In the genomic region with DNA sequence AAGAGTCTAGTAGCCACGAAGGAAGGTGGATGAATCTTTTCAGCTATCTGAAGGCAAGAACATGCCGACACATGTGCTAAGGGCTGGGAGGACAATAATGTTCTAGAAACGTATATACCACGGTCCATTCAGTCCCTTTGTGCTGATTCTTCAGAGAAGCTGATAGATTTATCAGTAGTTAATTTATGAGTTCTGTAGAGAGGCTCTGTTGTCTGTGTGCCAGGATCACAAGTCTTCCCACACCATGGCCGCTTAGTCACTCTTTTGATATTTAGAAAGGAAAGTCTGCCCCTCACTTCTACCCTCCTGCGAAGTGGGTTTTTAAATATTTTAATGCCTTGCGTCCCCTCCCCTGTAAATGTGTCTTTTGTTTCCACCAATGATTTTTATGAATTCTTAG, we compare ENCODE assay signal across 29 mouse cellular contexts.
A peak's percentile ranks its signal among the peaks of the same experiment; 100 is the strongest.
DNase-seq lines count a peak whose midpoint lies in the region; ATAC-seq and TF ChIP-seq lines count a peak whose summit lies in the region.
"Had no signal": no experiment of that assay in that cellular context is flagged by ENCODE, and none has a peak within 500 bp of the region (broad histone marks: within the 10 kb centered on the region; RNA-seq: fewer than 3 reads in every experiment).

No protein-coding gene starts in this region.

- peak; percentile 38 for DNase-seq in adrenal gland, adult 2 months
- DNase-seq in adrenal gland, adult 8-10 months: no peak
- DNase-seq in neural tube, embryonic 11.5 days (ENCODE audit: low spot score): no peak
- peak; percentile 13 for DNase-seq in adrenal gland, postnatal 14 days
- DNase-seq in layer of hippocampus, adult 8-10 months (ENCODE audit: low spot score in 2 of 2): no peak
- DNase-seq: B cell, adult 2 months; cerebellum, adult 11 months; cerebellum, adult 2 months; cerebellum, adult 9-11 months; cerebellum, postnatal 25 days; gastrocnemius, postnatal 25 days; heart, adult 18-20 months; heart, postnatal 10 days; heart, postnatal 36 days had no signal

- H3K9me3 ChIP-seq in neural tube, embryonic 11.5 days (ENCODE audit: control insufficient read depth, low read length): no peaks in the 10 kb centered on the region
- H3K9me3 ChIP-seq in neural tube, embryonic 15.5 days (replicated peaks): no peaks in the 10 kb centered on the region
- H3K9me3 ChIP-seq: embryonic facial prominence, embryonic 12.5 days; embryonic facial prominence, embryonic 15.5 days; forebrain, embryonic 12.5 days; forebrain, embryonic 15.5 days; G1E; heart, embryonic 12.5 days; heart, embryonic 15.5 days; hindbrain, embryonic 10.5 days; hindbrain, embryonic 13.5 days; intestine, embryonic 15.5 days had no signal

- H3K9ac ChIP-seq in neural tube, embryonic 11.5 days (ENCODE audit: low read length): no peak overlapping the region
- H3K9ac ChIP-seq in neural tube, embryonic 15.5 days (replicated peaks): no peak overlapping the region
- H3K9ac ChIP-seq: embryonic facial prominence, embryonic 12.5 days; embryonic facial prominence, embryonic 15.5 days; forebrain, embryonic 12.5 days; forebrain, embryonic 15.5 days; heart, embryonic 12.5 days; heart, embryonic 15.5 days; hindbrain, embryonic 13.5 days; intestine, embryonic 15.5 days had no signal

- H3K4me2 ChIP-seq in neural tube, embryonic 11.5 days (ENCODE audit: low read depth): no peak overlapping the region
- H3K4me2 ChIP-seq in neural tube, embryonic 15.5 days: no peak overlapping the region
- H3K4me2 ChIP-seq: embryonic facial prominence, embryonic 12.5 days; embryonic facial prominence, embryonic 15.5 days; forebrain, embryonic 12.5 days; forebrain, embryonic 15.5 days; heart, embryonic 12.5 days; heart, embryonic 15.5 days; hindbrain, embryonic 13.5 days; intestine, embryonic 15.5 days had no signal

- H3K4me1 ChIP-seq in neural tube, embryonic 11.5 days (ENCODE audit: control insufficient read depth, insufficient read depth, low read length): no peaks in the 10 kb centered on the region
- H3K4me1 ChIP-seq in neural tube, embryonic 15.5 days: no peaks in the 10 kb centered on the region
- H3K4me1 ChIP-seq in embryonic fibroblast, embryonic 13.5 days (ENCODE audit: control insufficient read depth, insufficient read depth, low read length): peaks cover 7% of the 10 kb centered on the region; the same call in 1 of the 2 replicates
- H3K4me1 ChIP-seq: embryonic facial prominence, embryonic 12.5 days; embryonic facial prominence, embryonic 15.5 days; forebrain, embryonic 12.5 days; forebrain, embryonic 15.5 days; heart, embryonic 12.5 days; heart, embryonic 15.5 days; hindbrain, embryonic 10.5 days; hindbrain, embryonic 13.5 days; intestine, embryonic 15.5 days had no signal

- no peak overlapping the region for H3K27ac ChIP-seq in neural tube, embryonic 11.5 days (ENCODE audit: low read depth, low read length)
- no peak overlapping the region for H3K27ac ChIP-seq in neural tube, embryonic 15.5 days (replicated peaks)
- peak overlapping the region; percentile 47; the same call in 1 of the 2 replicates for H3K27ac ChIP-seq in embryonic fibroblast, embryonic 13.5 days (ENCODE audit: insufficient read depth, low read length)
- H3K27ac ChIP-seq: embryonic facial prominence, embryonic 12.5 days; embryonic facial prominence, embryonic 15.5 days; forebrain, embryonic 12.5 days; forebrain, embryonic 15.5 days; heart, embryonic 15.5 days; hindbrain, embryonic 10.5 days; hindbrain, embryonic 13.5 days; intestine, embryonic 15.5 days had no signal

- WGBS in neural tube, embryonic 11.5 days: 73% methylated on average over 7 of the region's 7 CpGs
- 39% methylated on average over 7 of the region's 7 CpGs for WGBS in neural tube, embryonic 15.5 days

- peak; percentile 41; the same call in 1 of the 2 replicates for ATAC-seq in neural tube, embryonic 11.5 days (ENCODE audit: insufficient read depth, low FRiP score, low TSS enrichment)
- ATAC-seq in neural tube, embryonic 15.5 days (ENCODE audit: low FRiP score): no peak
- ATAC-seq: forebrain, embryonic 15.5 days; hindbrain, embryonic 16.5 days; intestine, embryonic 15.5 days had no signal

- no peak for TF ChIP-seq POLR2A in embryonic fibroblast, embryonic 13.5 days (IDR thresholded peaks at IDR 0.05; ENCODE audit: low read depth, low read length)

- H3K4me3 ChIP-seq in neural tube, embryonic 11.5 days (ENCODE audit: low read depth, low read length): no peak overlapping the region
- H3K4me3 ChIP-seq in neural tube, embryonic 15.5 days (replicated peaks): no peak overlapping the region
- H3K4me3 ChIP-seq in embryonic fibroblast, embryonic 13.5 days (ENCODE audit: insufficient read depth, low read length): no peak overlapping the region
- H3K4me3 ChIP-seq: embryonic facial prominence, embryonic 12.5 days; embryonic facial prominence, embryonic 15.5 days; erythroblast, embryonic 14.5 days; forebrain, embryonic 12.5 days; forebrain, embryonic 15.5 days; heart, embryonic 12.5 days; heart, embryonic 15.5 days; hindbrain, embryonic 10.5 days; hindbrain, embryonic 13.5 days; intestine, embryonic 15.5 days had no signal

- no peaks in the 10 kb centered on the region for H3K27me3 ChIP-seq in neural tube, embryonic 11.5 days (ENCODE audit: control insufficient read depth, insufficient read depth, low read length)
- no peaks in the 10 kb centered on the region for H3K27me3 ChIP-seq in neural tube, embryonic 15.5 days (replicated peaks)
- H3K27me3 ChIP-seq: CH12.LX; embryonic facial prominence, embryonic 12.5 days; embryonic facial prominence, embryonic 15.5 days; forebrain, embryonic 12.5 days; forebrain, embryonic 15.5 days; heart, embryonic 12.5 days; heart, embryonic 15.5 days; hindbrain, embryonic 13.5 days; intestine, embryonic 15.5 days had no signal

- TF ChIP-seq CTCF in embryonic fibroblast, embryonic 13.5 days (IDR thresholded peaks at IDR 0.05; ENCODE audit: borderline replicate concordance, insufficient read depth, low read length): no peak

- H3K36me3 ChIP-seq in neural tube, embryonic 11.5 days (ENCODE audit: control insufficient read depth, insufficient read depth, low read length): no peaks in the 10 kb centered on the region
- H3K36me3 ChIP-seq in neural tube, embryonic 15.5 days: no peaks in the 10 kb centered on the region
- H3K36me3 ChIP-seq: embryonic facial prominence, embryonic 15.5 days; intestine, embryonic 15.5 days had no signal

Comparison
In these comparisons a context has a peak if more than half of its experiments do, and no peak if none do; other contexts are left out.
1. DNase-seq: peak in adrenal gland, adult 2 months (single experiment) and adrenal gland, postnatal 14 days (single experiment); none in adrenal gland, adult 8-10 months (single experiment), neural tube, embryonic 11.5 days (single experiment) and layer of hippocampus, adult 8-10 months (0 of 2).